Mouse (Mus musculus) MEL (cell line): ENCODE measurements around the gene Defb36. TPM values are rescaled to one million over a fixed set of nuclear protein-coding genes. Genes with fewer than 3 reads are reported as not detected.

ENCODE experiments used
- DNase-seq: peaks from one replicate; pipeline ENCODE4 v3.0.0; 2011; ENCODE audit warnings: low read depth, low spot score
- H3K27ac ChIP-seq: 2 replicates; pipeline ENCODE4 v1.5.1; 2012; ENCODE audit warnings: low read depth, mild to moderate bottlenecking, control low read depth, low read length, moderate library complexity; ENCODE audit not compliant: control insufficient read depth
- H3K27me3 ChIP-seq, 2 experiments: fragments of 150-350 bp in 1 of 2; sonication (generic) in 1 of 2; 2 replicates each; pipeline ENCODE4 v1.6.1; 2012; ENCODE audit warnings: low read length in 2 of 2, mild to moderate bottlenecking in 2 of 2, improper control_type of control experiment in 1 of 2, moderate library complexity in 1 of 2; ENCODE audit not compliant: insufficient read depth in 2 of 2, control insufficient read depth in 1 of 2
- H3K36me3 ChIP-seq, 2 experiments: 2 replicates each; pipeline ENCODE4 v1.6.1; 2012 to 2014; ENCODE audit warnings: low read length in 2 of 2, improper control_type of control experiment in 1 of 2, inconsistent platforms in 1 of 2, mild to moderate bottlenecking in 1 of 2; ENCODE audit not compliant: insufficient read depth in 2 of 2, control insufficient read depth in 1 of 2
- H3K4me1 ChIP-seq, 2 experiments: fragments of 150-350 bp in 1 of 2; sonication (generic) in 1 of 2; 2 replicates each; pipeline ENCODE4 v1.6.1; 2012; ENCODE audit warnings: low read length in 2 of 2, improper control_type of control experiment in 1 of 2, mild to moderate bottlenecking in 1 of 2; ENCODE audit not compliant: insufficient read depth in 2 of 2, control insufficient read depth in 1 of 2
- H3K4me3 ChIP-seq, 2 experiments: fragments of 150-350 bp in 1 of 2; sonication (generic) in 1 of 2; 2 replicates each; pipeline ENCODE4 v1.5.1; 2012; ENCODE audit warnings: low read depth in 2 of 2, low read length in 2 of 2, mild to moderate bottlenecking in 2 of 2, moderate library complexity in 2 of 2, control low read depth in 1 of 2, improper control_type of control experiment in 1 of 2; ENCODE audit not compliant: control insufficient read depth in 1 of 2, insufficient read depth in 1 of 2
- H3K79me2 ChIP-seq: 2 replicates; pipeline ENCODE4 v1.6.1; 2012; ENCODE audit warnings: mild to moderate bottlenecking, low read length, moderate library complexity; ENCODE audit not compliant: control insufficient read depth, poor library complexity, insufficient read depth
- H3K9ac ChIP-seq: 2 replicates; pipeline ENCODE4 v1.6.1; 2012; ENCODE audit warnings: low read depth, mild to moderate bottlenecking, control low read depth, low read length, moderate library complexity; ENCODE audit not compliant: control insufficient read depth, poor library complexity, severe bottlenecking
- H3K9me3 ChIP-seq: fragments of 150-350 bp; sonication (generic); replicated peaks from 2 replicates; pipeline ENCODE4 v1.6.1; 2012; ENCODE audit warnings: mild to moderate bottlenecking, low read length, improper control_type of control experiment, moderate library complexity; ENCODE audit not compliant: insufficient read depth
- BHLHE40 ChIP-seq: IDR thresholded peaks from 2 replicates; pipeline ENCODE4 v1.6.1; 2012; ENCODE audit warnings: low read depth, mild to moderate bottlenecking, inconsistent platforms, low read length, improper control_type of control experiment, borderline replicate concordance
- CHD1 ChIP-seq: IDR thresholded peaks from 2 replicates; pipeline ENCODE4 v1.6.1; 2012; ENCODE audit warnings: low read depth, mild to moderate bottlenecking, inconsistent platforms, low read length, improper control_type of control experiment
- CTCF ChIP-seq, 3 experiments: IDR thresholded peaks in 2 of 3; conservative IDR thresholded peaks in 1 of 3; 2 replicates each; pipeline ENCODE4 v1.5.1; 2011 to 2012; ENCODE audit warnings: low read length in 3 of 3, low read depth in 2 of 3, mild to moderate bottlenecking in 2 of 3, improper control_type of control experiment in 1 of 3, inconsistent platforms in 1 of 3, mixed read lengths in 1 of 3, moderate library complexity in 1 of 3; ENCODE audit not compliant: control insufficient read depth in 1 of 3, insufficient read depth in 1 of 3, poor library complexity in 1 of 3, severe bottlenecking in 1 of 3
- E2F4 ChIP-seq: IDR thresholded peaks from 2 replicates; pipeline ENCODE4 v1.6.1; 2011; ENCODE audit warnings: low read depth, low read length, improper control_type of control experiment, borderline replicate concordance
- ELF1 ChIP-seq: IDR thresholded peaks from 2 replicates; pipeline ENCODE4 v1.6.1; 2014; ENCODE audit warnings: low read depth, mild to moderate bottlenecking, inconsistent platforms, low read length, improper control_type of control experiment, moderate library complexity
- ETS1 ChIP-seq: IDR thresholded peaks from 2 replicates; pipeline ENCODE4 v1.6.1; 2012; ENCODE audit warnings: low read depth, mild to moderate bottlenecking, inconsistent platforms, low read length, improper control_type of control experiment, moderate library complexity
- GABPA ChIP-seq: IDR thresholded peaks from 2 replicates; pipeline ENCODE4 v1.6.1; 2012; ENCODE audit warnings: low read depth, mild to moderate bottlenecking, inconsistent platforms, low read length, improper control_type of control experiment, moderate library complexity
- GATA1 ChIP-seq: IDR thresholded peaks from 2 replicates; pipeline ENCODE4 v1.6.1; 2011; ENCODE audit warnings: low read depth, low read length, improper control_type of control experiment
- JUND ChIP-seq: IDR thresholded peaks from 2 replicates; pipeline ENCODE4 v1.6.1; 2011; ENCODE audit warnings: low read depth, mild to moderate bottlenecking, improper control_type of control experiment, low read length
- KAT2A ChIP-seq: conservative IDR thresholded peaks from 2 replicates; pipeline ENCODE4 v1.6.1; 2012; ENCODE audit warnings: low read depth, low read length, improper control_type of control experiment, inconsistent platforms
- MAZ ChIP-seq: IDR thresholded peaks from 2 replicates; pipeline ENCODE4 v1.6.1; 2012; ENCODE audit warnings: low read depth, mild to moderate bottlenecking, inconsistent platforms, low read length, improper control_type of control experiment
- MXI1 ChIP-seq: IDR thresholded peaks from 2 replicates; pipeline ENCODE4 v1.6.1; 2011; ENCODE audit warnings: mild to moderate bottlenecking, low read depth, low read length, improper control_type of control experiment
- NRF1 ChIP-seq: IDR thresholded peaks from 2 replicates; pipeline ENCODE4 v1.6.1; 2014; ENCODE audit warnings: low read depth, mild to moderate bottlenecking, inconsistent platforms, low read length, improper control_type of control experiment, moderate library complexity; ENCODE audit not compliant: poor library complexity, insufficient read depth, severe bottlenecking
- POLR2A ChIP-seq, 2 experiments: IDR thresholded peaks; 2 replicates each; pipeline ENCODE4 v1.6.1; 2011 to 2012; ENCODE audit warnings: low read length in 2 of 2, mild to moderate bottlenecking in 2 of 2, control low read depth in 1 of 2, improper control_type of control experiment in 1 of 2, low read depth in 1 of 2, moderate library complexity in 1 of 2; ENCODE audit not compliant: control insufficient read depth in 1 of 2, insufficient read depth in 1 of 2, poor library complexity in 1 of 2
- POLR2AphosphoS5 ChIP-seq: IDR thresholded peaks from 2 replicates; pipeline ENCODE4 v1.6.1; 2012; ENCODE audit warnings: low read depth, borderline replicate concordance, mild to moderate bottlenecking, inconsistent platforms, low read length, moderate library complexity, mixed read lengths
- RCOR1 ChIP-seq: IDR thresholded peaks from 2 replicates; pipeline ENCODE4 v1.6.1; 2012; ENCODE audit warnings: low read depth, mild to moderate bottlenecking, inconsistent platforms, low read length, improper control_type of control experiment
- TAL1 ChIP-seq: IDR thresholded peaks from 2 replicates; pipeline ENCODE4 v1.6.1; 2012; ENCODE audit warnings: mild to moderate bottlenecking, inconsistent platforms, low read length, moderate library complexity, mixed read lengths
- TCF12 ChIP-seq: IDR thresholded peaks from 2 replicates; pipeline ENCODE4 v1.6.1; 2014; ENCODE audit warnings: low read depth, mild to moderate bottlenecking, inconsistent platforms, low read length, improper control_type of control experiment, moderate library complexity
- ZC3H11A ChIP-seq: IDR thresholded peaks from 2 replicates; pipeline ENCODE4 v1.6.1; 2012; ENCODE audit warnings: low read depth, mild to moderate bottlenecking, inconsistent platforms, low read length, improper control_type of control experiment
- ZNF384 ChIP-seq: IDR thresholded peaks from 2 replicates; pipeline ENCODE4 v1.6.1; 2012; ENCODE audit warnings: low read depth, mild to moderate bottlenecking, inconsistent platforms, low read length, improper control_type of control experiment
- polyA plus RNA-seq, 2 experiments: library from polyadenylated mRNA; stranded (reverse) in 1 of 2; unstranded in 1 of 2; fragments of >175 nt in 1 of 2; fragments of >200 nt in 1 of 2; gene quantifications; 2 replicates each; pipeline versions ENCODE4 v1.2.1 to v1.2.4; 2012; ENCODE audit warnings: low replicate concordance in 2 of 2, low read depth in 1 of 2; ENCODE audit not compliant: insufficient read length in 2 of 2, insufficient read depth in 1 of 2, missing spikeins in 1 of 2
- total RNA-seq: library from RNA; depleted of rRNA; stranded (reverse); fragments of 300-350 nt; gene quantifications from 2 replicates; pipeline ENCODE4 v1.2.3, GENCODE M21; 2012

The Defb36 gene
- total and polyA plus RNA-seq, 3 experiments: not detected

DNA sequence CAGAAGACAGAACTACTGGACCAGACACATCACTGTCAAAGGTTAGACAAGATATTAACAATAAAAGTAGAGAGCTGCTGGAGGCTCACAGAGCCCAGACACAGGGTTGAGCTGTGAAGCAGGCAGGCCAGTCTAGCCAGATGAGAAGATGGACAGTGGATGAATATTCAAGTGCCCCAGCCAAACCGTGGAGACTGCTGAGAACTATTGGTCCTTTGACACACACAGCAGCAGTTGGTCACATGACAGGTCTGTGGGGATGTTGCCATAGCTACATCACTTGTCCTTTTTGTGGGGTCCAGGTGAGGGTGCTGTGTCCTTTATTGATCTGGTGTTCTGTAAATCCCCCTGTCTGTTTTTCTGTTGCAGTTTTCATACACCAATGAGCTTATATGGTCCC is 21.1 kb downstream of the Defb36 start:
- H3K79me2 ChIP-seq: no peaks in the 10 kb centered on the region
- no peak for TF ChIP-seq NRF1
- no peak for TF ChIP-seq KAT2A
- no peak for TF ChIP-seq TCF12
- no peak for TF ChIP-seq BHLHE40
- no peak for TF ChIP-seq ZC3H11A
- no peak for TF ChIP-seq E2F4
- TF ChIP-seq ZNF384: no peak
- no peak for TF ChIP-seq CHD1
- TF ChIP-seq MXI1: no peak
- TF ChIP-seq ETS1: no peak
- no peak for TF ChIP-seq MAZ
- no peak for TF ChIP-seq GATA1
- no peak for TF ChIP-seq POLR2A (IDR thresholded peaks at IDR 0.05; ENCODE audit: control insufficient read depth in 1 of 2, insufficient read depth in 1 of 2, low read depth in 1 of 2, low read length in 2 of 2, poor library complexity in 1 of 2)
- TF ChIP-seq ELF1: no peak
- TF ChIP-seq TAL1: no peak
- no peak for TF ChIP-seq CTCF (IDR thresholded peaks at IDR 0.05 in 2 of 3, conservative IDR thresholded peaks at IDR 0.05 in 1 of 3; ENCODE audit: control insufficient read depth in 1 of 3, insufficient read depth in 1 of 3, low read depth in 2 of 3, low read length in 3 of 3, poor library complexity in 1 of 3, severe bottlenecking in 1 of 3)
- no peak for TF ChIP-seq RCOR1
- TF ChIP-seq JUND: no peak
- DNase-seq: no peak
- no peaks in the 10 kb centered on the region for H3K9me3 ChIP-seq
- H3K9ac ChIP-seq: no peak overlapping the region
- H3K36me3 ChIP-seq: no peaks in the 10 kb centered on the region
- no peaks in the 10 kb centered on the region; a peak in 1 of 4 replicates for H3K27me3 ChIP-seq
- H3K27ac ChIP-seq: no peak overlapping the region
- no peaks in the 10 kb centered on the region for H3K4me1 ChIP-seq
- H3K4me3 ChIP-seq: no peak overlapping the region

GRCm38 (mm10) chr2:152626774-152627591 is 22.9 kb downstream of the Defb36 start, which contains the start of gene Rem1:
Gene Rem1, plus strand, starts transcription at chr2:152626951.
- Histone ChIP-seq H3K79me2 (no peaks in the 10 kb centered on the region), H3K27me3 (peaks cover 0 to 3% of the 10 kb centered on the region in 2 experiments; a peak in 2 of 4 replicates), H3K4me3 (no peak within 1 kb of the TSS), H3K36me3 (no peaks in the 10 kb centered on the region), H3K4me1 (no peaks in the 10 kb centered on the region), H3K27ac (no peak within 1 kb of the TSS), H3K9me3 (no peaks in the 10 kb centered on the region), H3K9ac (no peak within 1 kb of the TSS)
- no peak for DNase-seq
- no peak for TF ChIP-seq KAT2A
- TF ChIP-seq POLR2AphosphoS5: no peak
- no peak for TF ChIP-seq GABPA
- TF ChIP-seq, all 39 proteins: peak for 0
